Mouse (Mus musculus): Measurements from ENCODE around the gene Abhd12.
A peak's percentile ranks its signal among the peaks of the same experiment; 100 is the strongest.
"Not testable (repeated sequence)": the region's sequence is repeated elsewhere in the genome, so short reads cannot be mapped to it uniquely, and the experiment has no call there.

Abhd12 gene

DNA sequence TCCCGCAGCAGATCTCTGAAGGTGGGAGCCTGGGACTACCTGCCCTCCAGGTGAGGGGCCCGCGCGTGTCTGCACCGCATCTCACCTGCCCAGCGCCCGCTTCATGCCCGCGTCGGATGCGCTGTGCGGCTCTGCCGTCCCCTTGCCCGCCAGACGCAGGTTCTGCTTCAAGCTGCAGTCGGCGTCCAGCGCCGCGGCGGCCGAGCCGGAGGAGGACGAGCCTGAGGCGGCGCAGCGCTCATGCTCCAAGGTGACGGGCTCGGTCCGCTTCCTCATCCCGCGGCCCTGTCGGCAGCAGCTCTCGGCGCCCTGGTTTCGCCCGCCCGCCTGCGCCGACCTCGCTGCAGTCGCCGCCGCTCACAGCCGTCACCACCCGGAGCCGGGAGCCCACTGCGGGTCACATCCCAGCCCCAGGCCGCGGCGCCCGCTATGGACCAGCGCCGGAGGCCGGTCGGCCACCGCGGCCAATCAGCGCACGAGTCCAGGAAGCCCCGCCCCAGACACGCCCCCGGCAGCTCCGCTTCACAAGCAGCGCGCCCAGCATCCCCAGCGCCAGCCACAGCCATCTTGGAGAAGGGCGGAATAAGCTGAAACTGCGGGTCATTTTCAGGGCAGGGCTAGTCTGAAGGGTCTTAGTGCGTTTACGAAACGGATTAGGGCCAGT is at the start of gene Abhd12:
Abhd12 (minus strand) TSS at position 470 of the 664 bp plus-strand sequence.
- DNase-seq: peak; percentile 99

DNA sequence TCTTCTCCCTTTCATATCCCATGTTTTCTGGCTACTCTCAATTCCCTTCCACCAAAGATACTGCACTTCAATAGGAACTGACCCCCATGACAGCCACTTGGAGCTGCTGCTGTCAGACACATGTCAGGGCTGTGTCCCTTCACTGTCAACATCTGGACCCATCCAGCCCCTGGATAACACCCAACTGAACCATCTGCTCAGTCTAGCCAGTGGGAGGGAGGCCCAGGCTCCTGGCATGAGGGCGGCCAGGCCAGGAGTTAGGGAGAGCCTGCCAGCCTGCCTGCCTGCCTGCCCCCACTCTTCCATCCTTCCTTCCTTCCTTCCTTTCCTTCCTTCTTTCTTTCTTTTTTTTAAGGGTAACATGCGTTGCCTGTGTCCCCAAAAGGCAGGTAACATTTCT is 46.7 kb upstream of the Abhd12 start:
- DNase-seq: no peak

DNA sequence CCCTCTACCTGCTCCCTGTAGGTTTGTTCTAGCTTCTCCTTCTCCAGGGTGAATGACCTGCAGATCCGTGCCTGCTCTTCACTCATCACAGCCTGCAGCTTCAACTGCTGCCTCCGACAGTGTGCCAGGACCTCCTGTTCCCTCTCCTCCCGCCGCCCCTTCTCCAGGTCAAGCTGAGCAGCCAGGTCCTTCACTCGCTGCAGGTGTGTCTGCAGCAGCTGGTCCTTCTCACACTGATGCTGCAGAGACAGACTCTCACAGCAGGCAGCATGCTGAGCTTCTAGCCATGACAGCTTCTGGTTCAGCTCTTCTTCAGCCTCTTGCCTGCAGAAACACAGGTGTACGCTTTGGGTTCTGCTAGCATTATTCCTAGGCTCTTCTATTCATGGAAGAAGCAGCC is 45.5 kb upstream of the Abhd12 start:
- DNase-seq: no peak

- DNase-seq: no peak
Observed at GRCm38 (mm10) chr2:150949652-150950051, 45.1 kb upstream of the Abhd12 start.

GRCm38 (mm10) chr2:150948786-150949185 is 44.2 kb upstream of the Abhd12 start:
- no peak for DNase-seq

- DNase-seq: not testable (repeated sequence)
Observed at GRCm38 (mm10) chr2:150947880-150948611, 43.5 kb upstream of the Abhd12 start.

GRCm38 (mm10) chr2:150947341-150947740 is 42.8 kb upstream of the Abhd12 start:
- not testable (repeated sequence) for DNase-seq

DNA sequence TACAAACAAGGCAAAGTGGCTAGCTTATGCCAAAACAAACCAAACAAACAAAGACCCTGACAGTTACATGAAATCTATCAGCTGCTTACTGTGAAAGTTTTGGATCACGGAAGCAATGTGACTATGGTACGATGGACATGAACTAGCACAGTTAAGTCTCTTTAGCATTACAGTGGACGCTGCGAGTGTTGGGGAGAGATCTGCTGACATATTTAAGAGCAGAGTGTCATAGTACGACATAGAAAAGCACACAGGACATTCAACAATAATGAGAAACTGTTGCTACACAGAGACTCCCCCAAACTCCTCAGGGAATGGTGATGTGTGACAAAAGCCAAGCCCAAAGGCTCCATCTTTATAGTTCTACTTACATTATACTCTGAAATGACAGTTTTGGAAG is 39.5 kb upstream of the Abhd12 start:
- no peak for DNase-seq

DNA sequence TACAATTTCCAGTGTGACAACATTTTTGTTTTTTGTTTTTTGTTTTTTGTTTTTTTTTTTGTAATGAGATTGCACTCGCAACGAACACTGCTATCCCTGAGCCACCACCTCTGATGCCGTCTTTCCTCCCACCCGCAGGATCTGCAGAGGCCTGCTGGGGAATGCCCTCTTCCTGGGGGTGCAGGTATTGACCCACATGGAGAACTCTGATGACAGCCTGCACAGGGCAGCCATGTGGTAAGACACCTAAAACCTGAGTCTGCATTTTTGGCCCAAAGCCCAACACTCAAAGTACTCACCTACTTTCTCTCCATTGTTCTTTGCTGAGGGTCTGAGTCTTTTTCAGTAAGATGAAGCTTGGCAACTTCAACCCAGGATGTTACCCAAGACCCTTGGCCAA is 30.1 kb upstream of the Abhd12 start:
- DNase-seq: no peak

DNA sequence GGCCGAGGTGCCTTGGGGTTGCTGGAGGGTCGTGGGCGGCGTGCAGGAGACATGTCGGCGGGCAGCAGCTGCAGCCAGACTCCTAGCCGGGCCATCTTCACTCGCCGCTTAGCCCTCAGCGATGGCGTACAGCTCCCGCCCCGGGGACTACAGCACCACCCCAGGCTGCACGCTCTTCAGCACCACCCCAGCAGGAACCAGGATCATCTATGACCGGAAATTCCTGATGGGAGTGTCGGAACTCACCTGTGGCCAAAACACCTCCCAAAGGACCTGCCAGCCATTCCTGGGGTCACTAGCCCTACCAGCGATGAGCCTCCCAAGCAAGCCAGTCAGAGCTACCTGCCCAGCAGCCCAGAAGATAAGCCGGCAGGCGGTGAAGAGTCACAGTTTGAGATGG is 28.9 kb upstream of the Abhd12 start:
- no peak for DNase-seq

DNA sequence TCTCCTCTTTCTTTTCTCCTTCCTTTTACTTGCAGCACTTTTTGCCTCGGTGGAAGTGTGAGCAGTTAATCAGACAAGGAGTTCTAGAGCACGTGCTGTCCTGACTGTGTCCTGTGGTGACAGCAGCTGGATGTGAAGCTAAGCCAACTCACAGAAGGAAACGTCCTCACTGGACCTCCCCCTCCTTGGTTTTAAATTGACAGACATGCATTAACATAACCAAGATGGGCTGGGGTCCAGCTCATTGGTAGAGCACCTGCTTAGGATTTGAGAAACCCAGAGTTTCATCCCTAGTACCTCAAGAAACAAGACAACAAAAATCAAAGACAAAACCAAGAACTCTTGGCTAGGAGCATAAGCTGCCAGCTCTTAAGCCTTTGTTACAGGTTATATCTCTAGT is 26.3 kb upstream of the Abhd12 start:
- DNase-seq: no peak

GRCm38 (mm10) chr2:150929156-150929555 is 24.6 kb upstream of the Abhd12 start:
- DNase-seq: no peak

DNA sequence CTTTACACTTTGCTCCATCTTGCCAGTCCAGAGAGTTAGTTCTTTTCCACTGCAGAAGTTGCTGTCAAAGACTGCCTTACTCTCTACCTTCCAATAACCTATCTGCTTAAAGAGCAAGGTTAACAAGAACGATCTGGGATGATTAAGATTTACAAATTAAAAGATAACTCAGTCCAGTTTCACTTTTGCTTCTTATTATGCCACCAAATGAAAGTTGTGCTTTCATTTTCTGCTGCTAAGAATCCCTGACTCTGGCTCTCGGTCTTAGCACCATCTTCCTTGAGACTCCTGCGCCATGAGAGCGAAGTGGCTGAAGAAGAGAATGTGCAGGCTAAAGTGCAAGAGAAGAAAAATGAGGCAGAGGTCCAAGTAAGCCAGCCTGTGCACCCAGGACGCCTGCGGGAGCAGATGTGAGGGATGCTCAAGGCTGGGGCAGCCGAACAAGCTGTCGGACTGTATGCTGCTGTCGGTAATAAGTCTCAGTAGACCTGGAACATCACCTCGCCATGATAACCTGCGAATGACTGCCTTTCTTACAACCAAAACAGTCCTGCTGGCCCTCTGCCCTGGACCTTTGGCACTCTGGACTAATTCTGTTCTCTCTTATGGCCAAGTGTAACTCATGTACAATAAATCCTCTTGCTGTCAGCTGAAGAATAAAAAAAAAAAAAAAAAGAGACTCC is 22.6 kb upstream of the Abhd12 start:
- DNase-seq: no peak

DNA sequence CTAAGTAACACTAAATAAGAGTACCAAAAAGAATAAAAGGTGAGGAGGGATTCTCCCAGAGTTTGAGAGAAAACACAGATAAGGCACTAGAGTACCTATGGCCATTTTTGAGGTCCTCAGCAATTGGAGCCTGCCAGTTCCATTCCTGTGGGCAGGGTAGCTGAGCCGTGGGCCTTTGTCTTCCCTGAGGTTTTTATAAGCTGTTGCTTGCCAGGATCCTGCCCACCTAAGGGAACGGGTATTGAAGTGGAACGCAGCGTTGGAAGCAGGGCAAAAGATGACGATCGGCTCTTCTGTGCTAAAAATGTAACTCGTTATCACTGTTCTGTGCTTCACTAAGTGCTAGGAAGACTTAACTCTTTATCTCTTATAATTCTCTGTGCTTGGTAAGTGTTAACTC is 19.0 kb upstream of the Abhd12 start:
- no peak for DNase-seq

GRCm38 (mm10) chr2:150923026-150923425 is 18.5 kb upstream of the Abhd12 start:
- DNase-seq: no peak

- DNase-seq: no peak
Observed at GRCm38 (mm10) chr2:150922165-150922564, 17.6 kb upstream of the Abhd12 start.

DNA sequence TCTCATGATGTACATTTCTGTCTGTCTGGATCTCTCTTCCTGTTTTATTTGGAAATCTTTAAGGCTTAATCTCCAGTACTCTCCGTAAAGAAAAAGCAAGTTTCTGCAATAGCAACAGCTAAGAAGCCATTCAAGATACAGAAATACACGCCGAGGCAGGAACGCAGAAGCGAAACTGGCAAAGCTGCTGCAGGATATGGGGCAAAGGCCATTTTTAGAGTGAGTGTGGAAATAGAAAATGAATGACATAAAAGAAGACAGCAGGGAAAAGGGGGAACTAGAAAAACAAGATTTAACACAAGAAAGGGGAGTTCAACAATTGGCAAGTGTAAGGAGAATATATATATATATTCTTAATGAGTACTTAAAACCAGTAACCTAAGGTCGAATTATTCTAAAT is 17.2 kb upstream of the Abhd12 start:
- no peak for DNase-seq

- no peak for DNase-seq
Observed at GRCm38 (mm10) chr2:150920543-150920942, 16.0 kb upstream of the Abhd12 start.

- no peak for DNase-seq
Observed at GRCm38 (mm10) chr2:150918720-150919119, 14.2 kb upstream of the Abhd12 start.

GRCm38 (mm10) chr2:150915786-150916185 is 11.2 kb upstream of the Abhd12 start:
- DNase-seq: no peak

GRCm38 (mm10) chr2:150914781-150915515 is 10.4 kb upstream of the Abhd12 start:
- no peak for DNase-seq

DNA sequence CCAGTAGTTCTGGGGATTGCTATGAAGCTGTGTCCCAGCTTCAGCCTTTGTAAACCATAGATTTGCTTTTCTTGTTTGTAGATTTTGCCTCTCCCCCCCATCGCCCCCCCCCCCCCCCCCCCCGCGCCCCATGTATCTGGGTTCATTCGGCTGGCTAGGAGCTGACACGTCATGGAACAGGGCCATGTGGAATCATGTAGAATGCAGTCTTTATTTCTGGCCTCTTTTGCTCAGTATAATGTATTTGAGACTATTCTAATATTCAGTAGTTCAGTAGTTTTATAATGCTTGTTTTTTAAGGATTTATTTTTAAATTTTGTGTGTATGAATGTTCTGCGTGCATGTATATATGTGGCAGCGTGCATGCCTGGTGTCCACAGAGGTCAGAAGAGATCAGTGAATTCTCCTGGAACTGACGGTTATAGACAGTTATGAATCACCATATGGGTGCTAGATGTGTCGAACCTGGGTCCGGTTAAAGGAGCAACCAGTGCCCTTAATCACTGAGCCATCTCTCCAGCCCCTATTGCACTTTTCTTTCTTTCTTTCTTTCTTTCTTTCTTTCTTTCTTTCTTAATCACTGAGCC is 5.8 kb upstream of the Abhd12 start:
- DNase-seq: no peak

Measured in lung, postnatal 10 days (tissue).